Mouse (Mus musculus) c-Kit-positive CD71-positive TER-119-negative erythroid progenitor cells, embryonic 14.5 days (primary cell): Measurements from ENCODE around the gene Kcnq2.

Experiments
- DNase-seq: peaks from one replicate; pipeline ENCODE4 v3.0.0-alpha.2; 2013; ENCODE audit warnings: low read depth

Kcnq2 gene

DNA sequence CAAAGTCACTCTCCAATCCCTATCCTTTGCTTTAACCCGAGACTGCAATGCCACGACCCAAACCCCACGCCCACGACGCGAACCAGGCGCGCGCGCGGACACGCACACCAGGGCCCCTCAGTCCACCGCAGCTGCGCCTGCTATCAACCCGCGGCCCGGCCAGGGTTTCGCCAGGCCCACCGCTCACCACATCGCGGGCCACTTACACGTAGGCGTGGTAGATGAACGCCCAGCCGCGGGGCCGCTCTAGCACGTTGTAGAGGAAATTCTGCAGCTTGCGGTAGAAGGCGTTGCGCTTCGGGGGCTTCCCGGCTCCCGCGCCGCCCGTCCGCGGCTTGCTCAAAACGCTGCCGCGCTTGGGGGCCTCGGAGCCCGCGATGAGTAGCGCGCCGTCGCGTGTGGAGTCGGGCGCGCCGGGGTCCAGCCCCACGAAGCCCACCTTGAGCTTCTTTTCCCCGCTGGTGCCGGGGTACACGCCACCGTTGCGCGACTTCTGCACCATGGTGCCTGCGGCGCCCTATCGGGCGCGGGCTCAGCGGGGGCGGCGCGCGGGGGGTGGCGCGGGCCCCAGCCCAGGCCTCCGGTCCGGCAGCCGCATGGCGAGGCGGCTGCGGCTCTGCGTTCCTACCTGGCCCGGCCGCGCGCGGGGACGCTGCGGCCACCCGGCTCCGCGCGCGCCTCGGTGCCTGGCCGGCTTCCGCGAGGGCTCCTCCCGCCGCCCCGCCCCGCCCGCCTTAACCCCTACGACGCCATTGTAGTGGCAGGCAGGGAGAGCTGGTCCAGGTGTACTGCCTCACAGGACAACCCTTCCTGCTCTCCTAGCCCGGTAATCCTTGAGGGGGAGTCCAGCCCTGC is at the start of gene Kcnq2:
Kcnq2 (minus strand) TSS at position 710 of the 855 bp plus-strand sequence.
- no peak for DNase-seq

DNA sequence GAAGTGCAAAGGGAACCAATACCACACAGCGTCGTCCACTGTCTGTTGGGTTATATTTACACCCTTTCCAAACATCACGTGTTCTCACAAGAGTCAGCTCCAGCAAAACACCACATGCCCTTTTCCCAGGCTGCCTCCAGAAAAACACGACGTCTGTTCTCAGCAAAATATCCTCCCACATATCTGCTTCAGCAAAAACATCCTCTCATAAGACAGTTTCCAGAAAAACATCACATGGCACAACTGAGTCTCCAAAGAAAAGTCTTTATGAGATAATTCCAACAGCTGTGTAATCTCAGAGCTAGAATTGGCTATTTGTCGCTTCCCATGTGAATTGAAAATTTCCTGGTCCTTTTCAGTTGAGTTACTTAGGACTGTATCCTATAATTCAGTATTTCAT is 45.8 kb upstream of the Kcnq2 start:
- no peak for DNase-seq

DNA sequence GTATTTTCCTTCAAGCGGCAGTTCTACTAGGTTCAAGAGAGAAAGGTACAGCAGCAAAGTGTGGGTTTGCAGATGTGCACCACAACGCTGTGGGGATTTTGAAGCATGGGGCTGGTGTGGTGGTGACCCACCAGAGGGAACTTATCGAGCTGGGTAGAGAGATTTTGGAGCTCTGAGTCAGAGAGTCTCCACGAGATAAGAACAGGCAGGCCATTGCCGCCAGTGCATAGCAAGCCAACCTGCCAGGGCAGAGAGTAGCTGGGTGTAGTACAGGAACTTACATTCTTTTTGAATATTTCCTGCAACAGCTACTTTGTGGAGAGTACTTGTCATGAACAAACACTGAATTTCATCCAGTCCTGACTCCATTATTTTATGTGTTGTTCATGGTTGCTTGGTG is 43.4 kb upstream of the Kcnq2 start:
- DNase-seq, result no peak

DNA sequence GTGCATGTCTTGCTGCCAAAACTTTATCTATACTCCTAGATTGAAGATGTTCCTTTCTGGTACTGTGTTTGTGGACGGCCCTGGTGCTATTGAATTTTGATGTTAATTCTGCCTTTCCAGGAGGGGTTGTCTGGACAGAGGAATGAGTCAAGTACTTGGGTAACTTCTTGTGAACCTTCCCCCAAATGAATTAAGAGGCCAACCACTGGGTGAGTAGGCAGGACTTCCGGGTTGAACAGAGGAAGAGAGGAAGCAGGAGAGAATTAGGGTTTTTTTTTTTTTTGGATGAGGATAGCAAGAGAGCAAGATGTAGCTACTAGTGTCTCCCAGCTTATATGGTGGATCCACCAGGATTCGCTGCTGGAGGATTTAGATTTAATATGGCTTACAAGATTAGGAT is 42.9 kb upstream of the Kcnq2 start:
- no peak for DNase-seq

DNA sequence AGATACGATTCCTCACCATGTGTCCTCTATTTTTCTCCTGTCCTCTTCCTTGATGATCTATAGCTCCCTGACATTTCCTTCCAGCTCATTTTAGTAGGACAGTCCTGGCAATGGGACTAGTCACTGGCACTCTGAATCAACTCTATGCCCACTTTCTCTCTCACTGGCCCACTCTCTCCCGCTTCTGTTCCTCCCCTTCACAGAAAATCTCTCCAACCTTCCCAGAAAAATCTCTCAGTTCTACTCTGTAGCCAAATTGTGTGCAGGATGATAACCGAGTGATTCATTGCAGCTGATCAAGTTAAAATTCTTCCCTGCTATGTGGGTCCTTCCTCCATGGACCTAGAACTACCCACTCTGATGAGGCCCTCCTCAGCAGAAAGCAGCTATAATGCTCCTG is 39.5 kb upstream of the Kcnq2 start:
- DNase-seq, result no peak

DNA sequence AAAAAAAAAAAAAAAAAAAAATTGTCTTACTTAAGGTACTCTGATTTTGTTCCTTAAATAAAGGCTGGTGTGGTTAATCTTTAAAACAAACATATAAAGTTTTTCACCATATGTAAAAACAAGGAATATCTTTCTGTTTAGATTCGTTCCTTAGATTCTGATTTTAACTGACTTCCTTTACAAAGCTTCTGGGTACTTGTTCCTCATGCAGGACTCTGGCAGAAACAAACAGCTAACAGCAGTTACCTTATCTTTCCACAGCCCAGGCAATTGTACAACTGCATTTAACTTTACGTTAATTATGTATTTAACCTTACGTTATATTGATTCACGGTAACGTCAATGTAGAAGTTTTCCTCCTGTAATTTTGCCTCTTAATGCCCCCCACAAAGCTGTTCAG is 31.4 kb upstream of the Kcnq2 start:
- DNase-seq, result no peak

DNA sequence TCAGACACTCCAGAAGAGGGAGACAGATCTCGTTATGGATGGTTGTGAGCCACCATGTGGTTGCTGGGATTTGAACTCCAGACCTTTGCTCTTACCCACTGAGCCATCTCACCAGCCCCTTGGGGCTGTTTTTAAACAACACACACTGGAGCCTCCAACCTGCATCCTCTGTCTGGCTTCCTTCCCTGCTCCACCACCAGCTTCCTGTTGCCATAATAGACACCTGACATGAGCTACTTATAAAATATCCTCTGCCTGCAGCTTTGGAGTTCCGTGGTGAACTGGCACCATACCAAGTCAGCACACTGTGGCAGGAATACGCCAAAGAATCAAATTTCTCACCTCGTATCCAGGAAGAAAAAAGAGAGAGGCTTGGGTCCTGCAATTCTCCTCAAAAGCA is 25.7 kb upstream of the Kcnq2 start:
- no peak for DNase-seq

DNA sequence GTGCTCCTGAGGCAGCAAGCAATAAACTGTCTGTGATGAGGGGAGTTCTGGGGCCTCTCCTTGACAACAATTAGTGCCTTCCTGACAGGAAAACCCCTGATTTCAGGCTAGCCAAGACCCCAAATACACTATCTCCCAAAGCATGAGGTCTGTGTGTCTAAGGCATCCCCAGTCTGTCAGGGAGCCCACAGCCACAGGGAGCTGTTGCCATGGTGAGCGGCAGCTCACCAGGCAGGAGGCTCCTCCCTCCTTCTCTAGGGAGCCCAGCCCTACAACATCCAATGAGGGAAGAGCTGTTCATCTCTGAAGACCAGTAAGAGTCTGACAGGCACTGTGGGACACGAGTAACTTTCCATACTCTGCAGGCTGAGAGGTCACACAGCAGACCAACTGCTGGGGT is 24.7 kb upstream of the Kcnq2 start:
- DNase-seq, result no peak

DNA sequence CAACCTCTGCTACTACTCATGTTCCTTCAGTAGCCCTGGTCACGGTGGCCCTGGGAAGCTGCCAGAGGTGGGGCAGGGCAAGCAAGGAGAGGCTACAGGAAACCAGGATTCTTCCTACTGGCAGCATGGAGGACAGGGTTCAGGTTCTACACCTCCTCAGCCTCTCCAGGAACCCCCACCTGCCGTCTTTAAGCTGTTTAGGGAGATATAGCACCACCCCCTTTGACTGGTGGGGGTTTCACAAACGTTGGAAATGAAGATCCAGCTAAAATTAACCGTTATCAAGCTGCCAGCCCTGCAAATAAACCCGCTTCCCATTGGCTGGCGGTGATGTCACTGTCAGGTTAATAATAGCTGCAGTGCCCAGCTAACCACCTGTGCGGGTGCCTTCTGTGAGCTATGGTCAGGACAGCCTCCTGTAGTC is 24.0 kb upstream of the Kcnq2 start:
- no peak for DNase-seq

DNA sequence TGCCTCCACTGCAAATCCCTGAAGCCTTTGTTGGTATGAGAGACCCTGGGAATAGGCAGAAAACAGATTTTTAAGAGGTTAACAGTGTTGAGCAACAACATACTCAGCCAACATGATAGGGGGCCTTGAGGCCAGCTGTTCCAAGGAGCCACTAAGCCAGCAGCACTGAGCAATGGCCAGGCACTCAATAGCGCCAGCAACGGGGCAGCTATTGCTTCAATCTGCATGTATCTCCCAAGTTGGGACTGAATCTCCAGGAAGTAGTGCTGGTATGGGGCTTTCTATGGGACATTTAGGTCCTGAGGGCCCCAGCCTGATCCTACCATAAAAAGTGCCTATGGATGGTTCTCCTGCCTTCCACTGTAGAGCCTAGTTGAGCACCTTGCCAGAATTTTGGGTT is 23.4 kb upstream of the Kcnq2 start:
- no peak for DNase-seq

DNA sequence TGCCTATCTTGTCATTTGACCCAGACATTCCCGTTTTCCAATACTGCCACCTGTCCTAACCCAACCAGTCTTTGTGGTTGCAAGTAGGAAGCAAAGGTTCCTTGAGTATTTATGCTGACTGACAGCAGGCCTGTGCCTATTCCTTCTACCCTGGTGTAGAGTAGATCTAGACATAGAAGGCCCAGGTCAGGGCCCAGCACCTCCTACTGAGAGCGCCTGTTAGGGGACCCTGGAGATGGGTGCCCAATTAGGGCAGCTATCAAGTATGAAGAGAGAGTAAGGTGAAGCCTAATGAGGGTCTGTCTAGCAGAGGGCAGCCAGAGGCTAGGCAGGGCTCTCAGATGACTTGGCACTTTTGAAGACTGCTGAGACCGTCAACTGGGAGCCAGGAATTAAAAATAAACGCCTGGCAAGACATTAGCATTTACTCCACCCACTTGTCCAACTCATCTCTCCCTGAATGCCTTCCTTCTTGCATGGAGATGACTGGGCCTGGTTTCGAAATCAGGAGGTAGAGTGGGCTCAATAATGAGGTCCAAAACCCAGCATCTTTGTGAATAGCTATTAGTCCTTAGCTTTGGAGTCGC is 22.7 kb upstream of the Kcnq2 start:
- no peak for DNase-seq

DNA sequence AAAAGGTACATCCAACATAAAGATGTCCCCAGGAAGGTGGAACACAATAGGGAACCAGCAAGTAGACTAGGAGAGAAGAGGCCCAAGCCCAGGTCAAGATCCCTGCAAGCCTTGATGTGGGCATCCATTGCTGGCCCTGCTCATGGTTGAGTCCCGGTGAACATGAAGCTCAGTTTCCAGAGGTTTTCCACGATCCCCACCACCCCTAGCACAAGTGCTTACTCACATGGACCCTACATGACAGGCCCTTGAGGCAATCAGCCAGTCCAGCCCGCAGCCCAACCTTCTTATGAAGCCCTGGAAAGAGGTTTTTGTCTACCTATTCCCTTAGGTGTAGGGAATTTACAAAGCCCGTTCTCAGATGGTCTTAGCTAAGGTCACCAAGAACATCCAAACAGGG is 22.1 kb upstream of the Kcnq2 start:
- no peak for DNase-seq

DNA sequence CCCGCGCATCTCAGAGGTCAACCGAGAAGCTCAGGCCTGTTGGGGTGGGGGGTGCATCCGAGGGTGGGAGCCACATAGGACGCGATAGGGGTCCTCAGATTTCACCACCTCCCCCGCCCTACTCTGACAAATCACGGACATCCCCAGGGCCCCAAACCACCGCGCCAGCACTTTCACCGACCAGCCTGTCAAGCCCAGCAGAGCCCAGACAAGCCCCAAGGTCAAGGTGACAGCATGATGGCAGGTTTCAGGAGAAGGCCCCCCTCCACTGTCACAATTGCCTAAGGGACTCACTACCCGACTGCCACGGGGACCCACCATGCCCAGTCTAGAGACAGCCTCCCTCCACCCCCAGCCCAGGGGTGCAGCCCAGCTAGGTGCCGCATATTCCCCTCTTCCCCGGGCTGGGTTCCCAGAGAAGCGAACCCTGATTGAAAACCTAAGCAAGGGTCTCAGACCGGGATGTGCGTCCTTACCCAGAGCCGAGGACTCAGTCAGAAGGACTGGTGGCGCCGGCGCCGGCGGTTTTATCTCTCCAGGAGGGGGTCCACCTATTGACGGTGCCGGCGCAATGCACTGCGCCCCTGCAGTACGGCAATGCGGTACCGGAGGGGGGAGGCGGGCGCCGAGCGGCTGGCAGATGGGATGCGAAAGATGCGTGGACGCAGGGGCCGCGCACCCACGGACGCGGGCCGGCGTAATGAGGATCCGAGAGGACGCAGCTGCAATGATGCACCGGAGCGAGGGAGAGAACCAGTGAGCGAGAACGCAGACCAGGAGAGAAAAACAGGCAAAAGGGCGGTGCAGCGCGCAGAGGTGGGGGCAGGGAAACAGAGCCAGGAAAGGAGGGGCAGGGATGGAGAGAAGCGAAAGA is 21.4 kb upstream of the Kcnq2 start, which contains the start of gene Eef1a2:
Eef1a2 (minus strand) TSS at position 767 of the 874 bp plus-strand sequence.
- no peak for DNase-seq

DNA sequence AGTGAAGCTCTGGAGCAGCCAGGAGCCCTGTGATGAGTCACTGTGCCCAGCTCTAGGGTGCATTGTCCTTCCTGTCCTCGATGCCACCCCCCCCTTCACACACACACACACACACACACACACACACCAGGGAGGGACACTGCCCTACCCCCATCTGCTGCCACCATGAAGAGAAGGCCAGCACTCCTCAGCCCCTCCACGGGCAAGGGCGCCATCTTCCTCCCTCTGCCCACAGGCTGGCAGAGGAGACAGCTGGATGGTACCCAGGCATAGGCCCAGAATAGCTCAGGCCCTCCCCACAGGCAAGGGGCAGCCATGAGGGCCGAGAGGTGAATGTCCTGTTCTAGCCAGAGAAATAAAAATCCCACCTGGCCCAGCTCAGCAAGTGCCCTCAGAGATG is 20.7 kb upstream of the Kcnq2 start:
- no peak for DNase-seq

DNA sequence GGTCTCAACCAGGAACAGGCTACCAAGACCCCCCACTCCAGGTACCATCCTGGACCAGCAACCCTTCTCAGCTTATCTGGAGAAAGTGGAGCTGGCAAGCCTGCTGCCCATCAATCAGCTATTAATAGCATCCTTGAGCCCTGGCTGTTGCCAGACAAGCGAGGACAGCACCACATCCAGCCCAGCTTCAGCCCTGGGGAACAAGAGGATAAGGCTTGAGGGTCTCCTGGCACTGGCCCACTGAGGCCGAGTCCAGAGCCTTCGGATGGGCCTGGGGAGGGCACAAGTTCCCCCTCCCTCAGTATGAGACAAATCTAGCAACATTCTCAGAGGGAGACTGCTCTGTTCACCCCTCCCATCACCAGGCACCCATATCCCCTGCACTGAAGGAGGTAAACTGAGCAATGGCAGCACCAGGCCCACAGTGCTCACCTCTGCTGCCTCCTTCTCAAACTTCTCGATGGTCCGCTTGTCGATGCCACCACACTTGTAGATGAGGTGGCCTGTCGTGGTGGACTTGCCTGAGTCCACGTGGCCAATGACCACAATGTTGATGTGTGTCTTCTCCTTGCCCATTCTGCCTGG is 19.8 kb upstream of the Kcnq2 start:
- no peak for DNase-seq

DNA sequence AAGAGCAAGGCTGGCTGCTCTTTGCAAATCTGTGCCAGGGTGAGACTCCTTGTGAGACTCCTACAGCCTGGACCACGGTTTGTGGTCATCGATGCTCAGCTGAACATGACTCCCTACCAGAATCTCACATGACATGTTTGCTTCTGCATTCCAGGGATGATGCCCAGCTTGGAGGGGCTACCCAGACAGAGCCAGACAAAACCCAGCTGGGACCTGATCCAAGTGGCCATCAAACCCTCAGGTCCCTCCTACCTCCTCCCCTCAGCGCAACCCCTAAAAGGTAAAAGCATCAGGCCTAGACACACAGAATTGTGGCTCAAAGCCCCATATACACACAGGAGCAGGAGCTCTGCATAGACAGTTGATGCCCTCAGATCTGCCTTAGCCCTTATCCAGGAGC is 19.3 kb upstream of the Kcnq2 start:
- no peak for DNase-seq

DNA sequence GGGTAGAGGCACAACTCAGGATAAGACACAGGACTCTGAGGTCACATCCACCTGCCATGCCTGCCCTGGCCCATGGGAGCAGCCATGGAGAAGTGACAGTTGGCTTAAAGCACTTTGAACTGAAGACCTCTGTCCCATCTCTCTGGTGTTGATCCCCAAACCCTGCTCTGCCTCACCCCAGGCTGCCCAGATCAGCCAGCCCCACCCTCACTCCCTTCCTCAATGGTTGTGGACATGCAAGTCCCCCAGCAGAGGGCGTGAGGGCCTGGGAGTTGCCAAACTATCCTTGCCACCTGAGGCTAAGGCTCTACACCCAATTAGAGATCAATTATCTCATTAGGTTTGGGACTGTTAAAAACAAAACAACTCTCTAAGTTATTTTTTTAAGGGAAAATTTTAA is 18.7 kb upstream of the Kcnq2 start:
- DNase-seq, result peak; percentile 9

DNA sequence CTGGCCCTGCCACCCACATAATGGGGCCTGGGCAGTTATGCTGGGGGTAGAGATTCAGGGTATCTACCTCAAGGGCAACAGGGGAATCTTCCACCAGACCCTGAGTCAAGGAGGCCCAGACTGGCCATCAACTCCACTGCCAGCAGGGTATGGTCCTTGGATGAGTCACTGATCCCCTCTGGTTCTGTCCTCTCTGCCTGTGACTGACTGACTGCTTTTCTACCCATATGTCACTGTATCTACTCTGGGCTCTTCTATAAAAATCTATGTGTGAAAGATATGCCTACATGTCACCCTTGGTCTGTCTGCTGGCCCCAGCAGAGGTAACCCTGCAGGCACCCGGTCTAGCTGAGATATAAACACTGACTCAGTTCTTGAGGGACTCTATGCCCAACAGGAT is 18.0 kb upstream of the Kcnq2 start:
- DNase-seq, result no peak

DNA sequence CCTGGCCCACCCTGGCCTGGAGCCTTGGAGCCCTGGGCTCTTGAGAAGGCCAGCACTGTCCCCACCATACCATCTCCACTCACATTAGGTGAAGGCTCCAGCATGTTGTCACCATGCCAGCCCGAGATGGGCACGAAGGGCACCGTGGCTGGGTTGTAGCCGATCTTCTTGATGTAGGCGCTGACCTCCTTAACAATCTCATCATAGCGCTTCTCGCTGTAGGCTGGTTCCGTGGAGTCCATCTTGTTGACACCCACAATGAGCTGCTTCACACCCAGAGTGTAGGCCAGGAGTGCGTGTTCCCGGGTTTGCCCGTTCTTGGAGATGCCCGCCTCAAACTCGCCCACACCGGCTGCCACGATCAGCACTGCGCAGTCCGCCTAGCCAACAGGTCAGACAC is 17.6 kb upstream of the Kcnq2 start:
- DNase-seq, result no peak

DNA sequence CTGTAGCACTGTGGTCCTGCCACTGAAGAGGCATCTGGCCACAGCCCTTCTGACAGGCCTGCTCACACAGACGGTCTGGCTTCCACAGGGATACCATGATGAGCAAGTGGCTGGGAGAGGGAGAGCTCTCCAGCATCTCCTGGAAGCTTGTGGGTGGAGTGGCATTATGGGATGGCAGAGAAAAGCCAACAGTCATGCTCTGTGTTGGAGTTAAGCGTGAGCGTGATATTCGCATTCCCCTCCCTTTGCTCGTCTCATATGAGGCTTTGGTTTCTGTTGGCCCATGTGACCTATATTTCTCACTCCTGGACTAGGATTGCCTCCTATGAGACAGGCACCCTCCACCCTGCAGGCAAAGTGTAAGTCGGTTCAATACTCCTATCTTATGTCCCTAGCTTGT is 15.2 kb upstream of the Kcnq2 start:
- DNase-seq, result no peak

DNA sequence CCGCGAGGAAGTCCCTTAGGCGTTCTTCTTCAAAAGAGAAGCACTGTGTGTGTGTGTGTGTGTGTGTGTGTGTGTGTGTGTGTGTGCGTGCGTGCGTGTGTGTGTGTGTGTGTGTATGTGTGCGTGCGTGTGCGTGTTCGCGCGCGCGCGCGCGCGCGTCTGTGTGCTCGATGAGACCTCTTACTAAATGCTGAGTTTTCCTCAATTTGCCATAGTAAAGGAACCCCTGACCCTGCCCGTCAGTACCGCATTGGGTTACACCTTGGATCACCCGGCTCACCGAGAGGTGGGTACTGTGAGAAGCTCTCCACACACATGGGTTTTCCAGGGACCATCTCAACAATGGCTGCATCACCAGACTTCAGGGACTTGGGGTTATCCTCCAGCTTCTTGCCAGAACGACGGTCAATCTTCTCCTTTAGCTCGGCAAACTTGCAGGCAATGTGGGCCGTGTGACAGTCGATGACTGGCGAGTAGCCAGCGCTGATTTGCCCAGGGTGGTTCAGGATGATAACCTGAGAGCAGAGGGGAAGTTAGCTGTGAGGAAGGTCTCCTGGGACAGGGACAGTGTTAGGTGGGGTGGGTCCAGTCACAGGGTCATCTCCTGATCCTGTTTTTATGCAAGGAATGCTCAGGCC is 13.3 kb upstream of the Kcnq2 start:
- DNase-seq, result no peak
